Mouse (Mus musculus): ENCODE data around the gene Tma7. TPM values are rescaled to one million over a fixed set of nuclear protein-coding genes. Genes with fewer than 3 reads are reported as not detected.
A peak's percentile ranks its signal among the peaks of the same experiment; 100 is the strongest.

Gene Tma7
- polyA plus RNA-seq, 1 experiment: 687 TPM

DNA sequence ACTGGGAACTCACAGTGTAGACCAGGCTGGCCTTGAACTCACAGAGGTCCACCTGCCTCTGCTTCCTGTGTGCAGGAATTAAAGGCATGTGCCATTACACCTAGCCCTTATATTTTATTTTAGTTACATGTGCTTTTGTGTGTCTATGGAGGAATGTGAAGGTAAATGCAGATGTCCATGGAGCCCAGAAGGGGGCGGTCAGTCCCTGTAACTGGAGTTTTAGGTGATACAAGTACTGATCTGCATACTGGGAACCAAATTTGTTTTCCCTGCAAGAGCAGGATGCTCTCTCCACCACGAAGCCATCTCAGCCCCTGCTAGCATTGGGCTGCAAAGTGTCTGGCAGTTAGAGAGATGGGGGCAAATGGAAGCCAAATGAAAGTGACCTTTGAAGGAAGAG lies 2.5 kb upstream of the Tma7 start:
- TF ChIP-seq GATA1 (IDR thresholded peaks at IDR 0.05; ENCODE audit: borderline replicate concordance, low read length) (no peak), FLI1 (IDR thresholded peaks at IDR 0.05; ENCODE audit: low read length) (no peak)
- no peak overlapping the region for H3K4me3 ChIP-seq (replicated peaks)
- no peaks in the 10 kb centered on the region for H3K27me3 ChIP-seq (replicated peaks)
- no peaks in the 10 kb centered on the region for H3K9me3 ChIP-seq
- H3K4me1 ChIP-seq: peaks cover 57% of the 10 kb centered on the region
- H3K36me3 ChIP-seq (replicated peaks; ENCODE audit: low read length): peaks cover 31% of the 10 kb centered on the region

DNA sequence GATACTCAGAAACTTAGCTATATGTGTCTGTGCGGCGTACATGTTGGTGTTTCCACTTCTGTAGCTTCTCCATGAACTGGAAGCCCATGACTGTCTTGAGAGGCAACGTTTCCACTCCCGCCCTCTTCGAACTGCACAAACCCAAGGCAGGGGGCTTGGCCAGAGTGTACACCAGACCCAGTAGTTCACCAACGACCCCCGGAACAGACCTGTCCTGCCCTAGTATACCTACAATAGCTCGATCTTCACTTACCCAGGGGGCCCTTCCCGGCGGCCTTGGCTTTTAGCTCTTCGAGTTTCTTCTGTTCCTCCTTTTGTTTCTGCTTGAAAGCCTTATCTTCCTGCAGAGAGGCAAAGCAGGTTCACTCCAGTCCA lies 651 bp downstream of the Tma7 start:
- Histone ChIP-seq H3K4me3 (replicated peaks) (peak overlapping the region; percentile 96), H3K27me3 (replicated peaks) (no peaks in the 10 kb centered on the region), H3K36me3 (replicated peaks; ENCODE audit: low read length) (peaks cover 36% of the 10 kb centered on the region), H3K9me3 (no peaks in the 10 kb centered on the region), H3K4me1 (peaks cover 47% of the 10 kb centered on the region)
- TF ChIP-seq FLI1 (IDR thresholded peaks at IDR 0.05; ENCODE audit: low read length): no peak
- TF ChIP-seq GATA1 (IDR thresholded peaks at IDR 0.05; ENCODE audit: borderline replicate concordance, low read length): no peak

DNA sequence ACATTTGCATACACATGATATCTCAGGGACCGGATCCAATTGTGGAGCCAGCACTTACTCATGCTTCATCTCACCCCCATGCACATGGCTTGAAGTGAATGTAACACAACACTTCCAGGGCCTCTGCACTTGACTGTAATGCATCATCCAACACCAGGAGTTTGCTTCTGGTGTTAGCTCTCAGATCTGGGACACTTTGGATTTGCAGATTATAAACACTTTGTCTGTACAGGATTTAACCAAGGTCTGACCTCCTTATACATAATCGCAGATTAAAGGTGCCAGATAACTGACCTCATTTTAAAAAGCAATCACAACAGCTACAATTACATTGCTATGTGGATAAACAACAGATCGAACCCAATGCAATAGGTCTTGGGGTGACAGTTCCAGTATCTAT lies 1.9 kb downstream of the Tma7 start:
- peaks cover 32% of the 10 kb centered on the region for H3K36me3 ChIP-seq (replicated peaks; ENCODE audit: low read length)
- H3K27me3 ChIP-seq (replicated peaks): no peaks in the 10 kb centered on the region
- TF ChIP-seq FLI1 (IDR thresholded peaks at IDR 0.05; ENCODE audit: low read length): no peak
- TF ChIP-seq GATA1 (IDR thresholded peaks at IDR 0.05; ENCODE audit: borderline replicate concordance, low read length): no peak
- H3K4me3 ChIP-seq (replicated peaks): no peak overlapping the region
- no peaks in the 10 kb centered on the region for H3K9me3 ChIP-seq
- H3K4me1 ChIP-seq: peaks cover 39% of the 10 kb centered on the region

DNA sequence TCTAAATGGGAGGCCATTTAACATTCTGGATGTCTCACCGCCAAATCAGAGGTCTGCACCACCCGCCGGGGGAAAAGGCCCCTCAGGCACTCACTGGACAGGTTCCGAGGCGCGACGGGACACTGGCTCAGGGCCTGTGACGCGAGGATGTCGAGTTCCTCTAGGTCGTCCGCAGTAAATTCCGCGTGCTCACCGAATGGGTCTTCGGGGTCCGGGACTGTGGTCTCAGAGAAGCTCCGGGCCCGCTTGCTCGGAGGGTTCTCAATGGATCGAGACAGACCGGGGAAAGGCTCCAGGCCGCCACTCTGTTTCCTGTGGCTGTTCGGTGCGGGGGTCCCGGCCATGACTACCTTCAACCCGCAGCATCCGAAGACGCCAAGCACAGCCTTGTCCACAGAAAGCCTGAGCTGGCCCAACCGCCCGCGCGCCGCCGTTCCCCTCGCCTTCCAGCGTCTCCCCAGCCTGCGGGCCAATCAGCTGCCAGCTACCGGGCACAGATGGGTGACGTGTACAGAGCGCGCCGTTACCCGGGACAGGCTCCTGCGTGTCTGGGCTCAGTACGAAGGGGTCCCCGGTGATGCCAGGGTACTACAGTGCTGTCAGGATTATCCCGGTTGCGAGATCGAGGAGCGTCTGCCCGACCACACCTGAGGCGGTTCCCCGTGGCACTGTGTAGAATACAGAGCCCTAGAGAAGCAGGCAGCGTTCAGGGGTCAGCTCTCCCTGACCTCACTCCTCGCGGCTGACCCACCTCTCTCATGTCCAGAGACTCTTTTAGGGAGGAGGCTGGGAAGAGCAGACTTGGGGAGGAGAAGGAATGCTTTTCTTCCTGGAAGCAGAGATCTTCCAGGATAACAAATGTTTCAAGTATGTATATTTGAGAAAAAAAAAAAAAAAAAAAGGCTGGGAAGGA lies 8.5 kb downstream of the Tma7 start, which contains the start of gene Atrip:
Atrip (minus strand) TSS at position 464 of the 913 bp plus-strand sequence.
- Histone ChIP-seq H3K36me3 (replicated peaks; ENCODE audit: low read length) (peaks cover 41% of the 10 kb centered on the region), H3K9me3 (no peaks in the 10 kb centered on the region)
- TF ChIP-seq FLI1 (IDR thresholded peaks at IDR 0.05; ENCODE audit: low read length) (no peak), GATA1 (IDR thresholded peaks at IDR 0.05; ENCODE audit: borderline replicate concordance, low read length) (no peak)

DNA sequence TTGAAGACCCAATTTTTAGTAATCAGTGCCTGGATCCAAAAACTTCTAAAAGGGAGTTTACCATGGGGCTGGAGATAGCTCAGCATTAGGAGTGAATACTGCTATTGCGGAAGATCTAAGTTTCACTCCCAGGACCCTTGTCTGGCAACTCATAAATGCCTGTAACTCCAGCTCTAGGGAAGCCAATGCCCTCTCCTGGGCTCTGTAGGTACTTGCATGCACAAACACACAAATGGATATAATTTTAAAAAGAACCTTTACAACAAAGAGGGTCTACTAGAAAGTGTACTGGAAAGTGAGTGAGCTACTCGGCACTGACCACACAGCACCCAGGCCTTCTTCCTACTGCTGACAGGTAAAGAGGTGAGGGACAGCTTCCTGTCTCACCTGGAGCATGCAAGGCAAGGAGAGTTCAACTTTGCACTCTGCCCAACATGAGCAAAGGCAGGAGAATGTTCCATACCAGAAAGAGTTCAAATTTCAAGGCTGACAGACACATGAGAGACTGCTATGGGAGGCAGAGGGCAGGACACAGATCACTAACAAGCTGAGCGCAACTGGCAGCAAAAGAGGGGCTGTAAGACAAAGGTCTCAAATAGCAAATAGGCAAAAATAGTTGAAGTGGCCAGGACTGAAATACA lies 14.2 kb downstream of the Tma7 start:
- H3K27me3 ChIP-seq (replicated peaks): no peaks in the 10 kb centered on the region
- no peaks in the 10 kb centered on the region for H3K9me3 ChIP-seq
- peaks cover 86% of the 10 kb centered on the region for H3K36me3 ChIP-seq (replicated peaks; ENCODE audit: low read length)
- TF ChIP-seq GATA1 (IDR thresholded peaks at IDR 0.05; ENCODE audit: borderline replicate concordance, low read length): no peak
- no peak for TF ChIP-seq FLI1 (IDR thresholded peaks at IDR 0.05; ENCODE audit: low read length)
- H3K4me1 ChIP-seq: peaks cover 14% of the 10 kb centered on the region
- H3K4me3 ChIP-seq (replicated peaks): no peak overlapping the region

More for the DNA sequence above, 8.5 kb downstream of the Tma7 start, which contains the start of gene Atrip:
- Histone ChIP-seq H3K4me1 (peaks cover 25% of the 10 kb centered on the region), H3K4me3 (replicated peaks) (peak within 1 kb of the TSS; percentile 99), H3K27me3 (replicated peaks) (no peaks in the 10 kb centered on the region)

DNA sequence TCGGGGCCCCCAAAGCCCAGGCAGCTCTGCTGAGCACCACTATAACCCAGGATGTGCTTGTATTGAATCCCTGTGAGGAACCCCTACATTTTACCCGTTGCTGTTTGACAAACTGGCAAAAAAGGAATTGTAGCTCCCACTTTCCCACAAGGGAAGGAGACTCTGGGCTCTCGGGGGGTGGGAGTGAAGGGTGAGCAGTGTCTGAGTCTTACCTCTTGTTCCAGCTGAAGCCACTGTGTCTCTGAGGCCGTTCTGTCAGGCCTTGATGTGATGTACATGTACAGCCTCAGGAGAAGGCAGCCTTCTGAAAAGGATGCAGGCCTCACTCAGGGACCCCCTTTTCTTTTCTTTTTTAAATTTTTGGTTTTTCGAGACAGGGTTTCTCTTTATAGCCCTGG lies 21.5 kb downstream of the Tma7 start:
- Histone ChIP-seq H3K4me3 (replicated peaks) (no peak overlapping the region), H3K27me3 (replicated peaks) (no peaks in the 10 kb centered on the region), H3K36me3 (replicated peaks; ENCODE audit: low read length) (peaks cover 90% of the 10 kb centered on the region), H3K4me1 (peaks cover 51% of the 10 kb centered on the region), H3K9me3 (no peaks in the 10 kb centered on the region)
- TF ChIP-seq FLI1 (IDR thresholded peaks at IDR 0.05; ENCODE audit: low read length) (no peak), GATA1 (IDR thresholded peaks at IDR 0.05; ENCODE audit: borderline replicate concordance, low read length) (no peak)

DNA sequence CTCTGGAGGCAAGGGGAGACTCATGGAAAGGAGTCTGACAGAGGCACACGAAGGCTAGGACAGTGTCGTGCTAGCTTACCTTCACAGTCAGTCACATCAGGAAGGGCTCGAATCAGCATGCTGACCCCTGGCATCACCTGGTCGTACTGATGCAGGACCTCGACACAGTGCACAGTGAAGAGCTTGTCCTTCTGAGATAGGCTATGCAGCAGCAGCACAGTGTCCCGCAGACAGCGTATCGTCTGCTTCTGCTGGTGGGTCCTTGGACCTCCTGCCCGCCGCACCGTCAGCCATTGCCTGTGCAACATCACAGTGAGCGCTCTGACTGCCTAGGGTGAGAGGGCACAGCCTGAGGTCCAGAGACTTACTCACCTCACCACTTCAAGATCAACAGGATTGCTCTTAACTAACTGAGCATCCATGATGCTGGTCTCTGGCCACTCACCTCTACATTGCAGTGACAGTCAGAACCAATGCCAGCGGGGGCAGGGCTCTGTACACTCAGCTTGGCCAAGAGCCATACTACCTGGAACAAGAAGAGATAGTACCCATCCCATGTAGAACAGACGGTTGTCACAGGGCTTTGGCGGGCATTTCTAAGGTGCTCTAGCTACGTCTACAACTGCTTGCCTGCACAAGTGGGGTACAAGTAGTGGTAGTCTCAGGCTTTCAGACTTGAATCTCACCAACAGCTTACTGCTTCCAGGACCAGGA lies 22.0 kb downstream of the Tma7 start:
- H3K4me1 ChIP-seq: peaks cover 57% of the 10 kb centered on the region
- H3K36me3 ChIP-seq (replicated peaks; ENCODE audit: low read length): peaks cover 90% of the 10 kb centered on the region
- TF ChIP-seq FLI1 (IDR thresholded peaks at IDR 0.05; ENCODE audit: low read length) (no peak), GATA1 (IDR thresholded peaks at IDR 0.05; ENCODE audit: borderline replicate concordance, low read length) (no peak)
- H3K4me3 ChIP-seq (replicated peaks): peak overlapping the region; percentile 90
- no peaks in the 10 kb centered on the region for H3K9me3 ChIP-seq
- no peaks in the 10 kb centered on the region for H3K27me3 ChIP-seq (replicated peaks)

DNA sequence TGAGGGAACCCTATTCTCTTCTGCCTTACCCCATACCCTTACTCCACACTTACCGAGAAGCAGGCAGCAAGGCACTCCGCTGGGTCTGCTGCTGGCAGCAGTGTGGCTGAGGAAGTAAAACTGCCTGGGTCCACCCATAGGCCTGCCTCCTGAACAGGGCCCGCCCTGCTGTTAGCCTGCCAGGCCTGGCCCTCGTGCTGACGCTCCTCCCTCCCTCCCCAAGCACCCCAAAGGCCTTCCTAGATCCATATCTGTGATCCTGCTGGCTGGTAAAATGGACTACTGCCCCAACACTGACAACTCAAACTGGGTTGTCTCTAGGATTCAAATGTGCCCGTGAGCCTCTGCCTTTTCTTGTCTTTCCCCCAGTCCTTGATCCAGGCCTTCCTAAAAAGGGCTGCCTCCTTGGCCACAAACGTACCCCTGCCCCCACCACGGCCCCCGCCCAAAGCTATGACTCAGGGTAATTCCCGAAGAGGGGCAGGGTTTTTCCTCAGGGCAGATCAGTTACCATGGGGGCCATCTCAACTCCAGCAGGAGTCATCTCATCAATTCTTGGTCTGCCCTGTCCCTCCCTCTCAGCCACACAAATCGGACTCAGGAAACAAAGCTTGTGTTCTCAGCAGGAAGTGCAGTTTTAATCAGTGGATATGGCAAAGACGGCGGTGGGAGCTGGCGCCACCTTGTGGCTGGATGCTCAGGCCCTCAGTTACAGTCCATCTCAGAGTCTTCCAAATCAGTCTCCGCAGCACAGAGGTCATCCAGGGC lies 23.1 kb downstream of the Tma7 start, which contains the start of gene Trex1:
Trex1 (minus strand) TSS at position 599 of the 768 bp plus-strand sequence.
- TF ChIP-seq FLI1 (IDR thresholded peaks at IDR 0.05; ENCODE audit: low read length): no peak
- TF ChIP-seq GATA1 (IDR thresholded peaks at IDR 0.05; ENCODE audit: borderline replicate concordance, low read length): no peak
- H3K4me1 ChIP-seq: peaks cover 67% of the 10 kb centered on the region
- H3K36me3 ChIP-seq (replicated peaks; ENCODE audit: low read length): peaks cover 81% of the 10 kb centered on the region
- H3K9me3 ChIP-seq: no peaks in the 10 kb centered on the region
- H3K4me3 ChIP-seq (replicated peaks): peak within 1 kb of the TSS; percentile 90
- H3K27me3 ChIP-seq (replicated peaks): no peaks in the 10 kb centered on the region
